Mouse (Mus musculus) heart, postnatal 25 days (tissue): ENCODE measurements around the gene Gata3. TPM values are rescaled to one million over a fixed set of nuclear protein-coding genes. Genes with fewer than 3 reads are reported as not detected.

Experiments
- DNase-seq: peaks from one replicate; pipeline ENCODE4 v3.0.0; 2022; ENCODE audit warnings: low spot score
- intact Hi-C: fragments of 180-260 bp; cut with DNase I; formaldehyde crosslinking; loops from one replicate; pipeline ENCODE4 v1.15.1; 2025
- total RNA-seq, 2 experiments: library from RNA; stranded (reverse); gene quantifications; 2 replicates each; pipeline ENCODE4 v1.2.3; 2021

The Gata3 gene
- total RNA-seq, 2 experiments from 2014 or later = 1.1 to 1.7 TPM

GRCm38 (mm10) chr2:9886921-9887610 lies 2.8 kb downstream of the Gata3 start:
- no peak for DNase-seq
- intact Hi-C loops = loop anchor here (5.0 to 10.0 kb wide), 3 partner anchors 120 to 1212 kb away; no protein-coding TSS in a partner anchor

- no peak for DNase-seq
- intact Hi-C loops = loop anchor here (5.0 to 10.0 kb wide), 3 partner anchors 121 to 1211 kb away; no protein-coding TSS in a partner anchor
Observed at GRCm38 (mm10) chr2:9886031-9886430, 3.8 kb downstream of the Gata3 start.

DNA sequence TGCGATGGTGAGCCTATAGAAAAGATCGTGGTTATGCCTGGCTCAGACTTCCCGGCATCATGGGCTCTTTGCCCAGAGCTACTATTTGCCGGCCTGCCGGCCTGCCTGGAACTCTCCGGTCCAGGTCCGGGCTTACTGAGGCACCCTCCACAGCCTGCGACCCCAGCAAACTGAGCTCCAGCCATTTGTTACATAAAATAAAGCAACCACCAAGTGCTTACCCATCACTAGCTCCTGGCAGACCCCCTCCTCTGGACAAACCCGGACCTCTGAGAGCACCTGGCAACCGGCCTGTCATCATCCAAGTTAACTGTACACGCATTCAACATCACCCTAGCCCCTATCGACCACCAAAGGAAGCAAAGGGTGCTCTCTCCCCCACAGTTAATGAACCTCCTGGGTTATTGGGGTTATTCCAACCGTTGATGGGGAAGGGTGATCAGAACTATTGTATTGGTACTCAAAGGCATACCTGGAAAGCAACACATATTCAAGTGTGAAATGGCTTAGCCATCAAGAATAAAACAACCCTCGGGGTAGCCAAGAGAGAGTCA lies 4.5 kb downstream of the Gata3 start:
- intact Hi-C loops = loop anchor here (5.0 to 10.0 kb wide), 3 partner anchors 122 to 1210 kb away; no protein-coding TSS in a partner anchor
- DNase-seq = no peak

DNA sequence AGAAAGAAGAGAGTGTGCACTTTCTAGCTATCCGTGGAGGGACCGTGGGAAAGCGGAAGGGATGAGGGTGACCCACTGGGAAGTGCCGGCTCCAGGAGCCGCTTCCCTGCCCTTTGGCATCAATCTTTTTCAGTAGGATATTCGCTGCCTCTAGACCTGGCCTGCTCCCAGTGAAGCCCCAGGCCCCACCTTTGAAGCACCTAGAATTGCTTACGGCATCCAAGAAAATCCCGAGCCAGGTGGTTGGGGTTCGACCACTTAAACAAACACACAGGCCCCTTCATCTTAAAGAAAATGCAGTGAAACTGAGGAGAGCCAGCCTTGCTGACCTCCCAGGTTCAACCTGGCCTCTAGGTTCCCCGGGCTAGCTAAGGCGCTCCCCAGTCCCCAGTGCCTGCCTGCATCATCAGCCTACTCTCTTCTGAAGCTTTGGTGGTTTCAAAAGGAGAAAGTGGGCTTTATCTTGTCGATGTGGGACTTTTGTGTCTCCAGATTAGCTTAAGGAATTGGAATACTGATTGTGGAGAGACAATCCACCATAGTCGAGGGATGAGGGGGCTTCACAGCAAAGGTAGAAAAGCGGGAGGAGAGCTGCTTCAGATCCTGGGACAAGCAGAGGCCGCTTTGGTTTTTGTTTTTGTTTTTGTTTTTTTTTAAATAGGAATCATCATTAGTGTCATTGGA lies 5.2 kb downstream of the Gata3 start:
- DNase-seq = no peak
- intact Hi-C loops = loop anchor here (5.0 to 10.0 kb wide), 3 partner anchors 123 to 1210 kb away; no protein-coding TSS in a partner anchor

GRCm38 (mm10) chr2:9883803-9884532 lies 5.9 kb downstream of the Gata3 start:
- no peak for DNase-seq
- intact Hi-C loops = loop anchor here (10.0 kb wide), 2 partner anchors 1129 to 1209 kb away; no protein-coding TSS in a partner anchor

DNA sequence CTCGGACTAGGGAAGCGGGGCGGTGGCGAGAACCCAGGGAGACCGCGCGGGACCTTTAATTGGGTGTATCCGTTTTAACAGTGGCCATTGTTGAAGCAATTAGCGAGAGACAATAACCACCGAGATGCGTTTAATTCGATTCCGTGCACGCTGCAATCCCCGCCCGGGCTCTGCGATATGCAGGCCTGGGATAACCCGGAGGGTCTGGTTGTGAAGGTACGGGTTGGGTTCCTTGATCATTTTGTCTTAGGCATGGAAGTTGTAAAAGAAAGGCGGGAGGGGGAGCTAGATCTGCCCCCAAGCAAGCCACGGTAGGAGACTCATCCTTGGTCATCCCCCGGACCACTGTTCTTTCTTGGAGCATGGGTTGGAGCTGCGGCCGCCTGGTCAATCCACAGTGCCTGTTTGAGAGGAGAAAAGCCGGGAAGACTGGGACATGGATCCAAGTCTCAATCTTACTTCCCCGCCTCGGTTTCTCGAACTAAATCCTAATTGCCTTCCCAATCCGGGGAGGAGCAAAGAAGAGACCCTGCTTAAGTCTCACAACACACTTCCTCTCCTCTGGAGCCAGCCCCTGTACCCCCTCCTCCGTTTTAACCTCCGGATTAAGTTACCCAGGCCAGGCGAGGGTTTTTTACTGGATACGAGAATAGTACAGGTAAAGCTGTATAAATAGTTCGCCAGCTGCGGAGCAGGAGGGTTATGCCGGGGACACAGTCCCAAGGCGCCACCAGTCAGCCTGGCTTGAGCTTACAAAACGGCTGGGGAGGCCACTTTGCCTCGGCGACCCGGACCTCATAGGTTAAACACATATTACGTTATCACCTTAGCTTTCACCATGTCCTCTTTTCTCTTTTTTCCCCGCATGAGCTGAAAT lies 6.7 kb downstream of the Gata3 start:
- intact Hi-C loops = loop anchor here (10.0 kb wide), 2 partner anchors 1128 to 1208 kb away; no protein-coding TSS in a partner anchor
- DNase-seq = no peak

- no peak for DNase-seq
- intact Hi-C loops = loop anchor here (10.0 kb wide), 2 partner anchors 1128 to 1208 kb away; no protein-coding TSS in a partner anchor
Observed at GRCm38 (mm10) chr2:9882371-9882925, 7.4 kb downstream of the Gata3 start.

DNA sequence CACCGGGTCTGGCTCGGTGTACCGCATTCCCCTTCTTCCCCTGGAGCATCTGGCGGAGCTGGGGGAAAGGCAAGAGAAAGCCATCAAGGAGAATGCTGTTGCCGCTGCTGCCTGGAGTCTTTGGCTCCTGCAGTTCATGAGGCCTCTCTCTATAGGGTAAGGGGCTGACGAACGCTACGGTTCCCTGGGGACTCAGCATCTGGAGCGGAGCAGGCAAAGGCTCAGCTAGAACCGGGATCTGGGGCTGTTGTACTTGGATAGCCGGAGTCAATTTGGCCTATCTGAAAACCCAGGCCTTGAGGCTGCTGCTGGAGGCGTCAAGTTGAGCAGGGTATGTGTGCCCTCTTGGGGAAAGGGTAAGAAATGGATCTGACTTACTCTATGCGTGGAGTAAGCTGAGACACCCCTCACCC lies 8.2 kb downstream of the Gata3 start:
- no peak for DNase-seq
- intact Hi-C loops = loop anchor here (10.0 kb wide), 2 partner anchors 1127 to 1207 kb away; no protein-coding TSS in a partner anchor

DNA sequence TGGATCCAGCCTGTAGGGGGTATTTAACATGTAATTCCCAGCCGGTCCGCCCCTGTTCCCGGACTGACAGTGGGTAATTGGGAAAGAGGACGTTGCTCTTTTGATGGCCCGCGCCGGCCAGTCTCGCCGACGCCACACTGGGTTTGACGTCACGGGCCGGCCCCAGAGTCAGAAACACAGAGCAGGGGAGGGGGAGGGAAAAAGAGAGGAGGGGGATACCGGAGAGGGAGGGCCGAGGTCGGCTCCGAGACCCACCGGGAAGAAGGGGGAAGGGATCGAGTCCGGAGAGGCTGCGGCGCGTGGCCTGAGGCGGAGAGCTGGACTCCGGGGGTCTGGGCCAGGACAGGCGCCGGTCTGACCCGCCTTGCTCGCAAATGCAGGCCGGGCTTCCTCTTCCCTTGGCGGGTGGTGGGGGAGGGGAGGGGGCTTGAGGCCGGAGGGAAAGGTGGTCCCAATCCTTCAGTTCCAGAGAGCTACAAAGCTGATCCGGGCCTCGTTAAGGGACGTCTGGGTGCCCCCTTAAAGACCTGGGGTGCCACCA lies 8.7 kb downstream of the Gata3 start, which contains the start of gene 4930412O13Rik:
4930412O13Rik (plus strand) TSS at position 202 of the 541 bp plus-strand sequence.
- DNase-seq = no peak

GRCm38 (mm10) chr2:9880271-9880670 lies 9.6 kb downstream of the Gata3 start:
- intact Hi-C loops = loop anchor here (10.0 kb wide), 2 partner anchors 1125 to 1205 kb away; no protein-coding TSS in a partner anchor

More for the DNA sequence above, 8.7 kb downstream of the Gata3 start, which contains the start of gene 4930412O13Rik:
- intact Hi-C loops = loop anchor here (10.0 kb wide), 2 partner anchors 1126 to 1206 kb away; no protein-coding TSS in a partner anchor

DNA sequence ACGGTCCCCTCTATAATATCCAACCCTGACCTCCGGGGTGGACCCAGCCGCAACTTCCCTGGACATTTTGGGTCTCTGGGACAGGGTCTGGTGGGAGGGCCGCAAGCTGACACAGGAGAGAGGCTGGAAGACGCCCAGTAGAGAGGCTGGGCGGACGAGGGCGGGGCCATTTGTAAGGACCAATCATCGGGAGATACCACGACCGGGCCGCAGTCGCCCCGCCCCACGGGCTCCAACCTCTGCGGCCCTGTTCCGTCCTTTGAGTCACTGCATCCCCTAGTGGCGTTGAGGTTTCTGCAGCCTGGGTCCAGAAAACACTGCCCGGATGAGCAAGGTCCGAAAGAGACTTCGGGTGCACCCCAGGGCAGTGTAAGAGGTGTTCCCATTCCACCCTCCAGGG lies 10.3 kb downstream of the Gata3 start:
- peak; percentile 89 for DNase-seq
- intact Hi-C loops = loop anchor here (10.0 kb wide), 2 partner anchors 255 to 345 kb away; no protein-coding TSS in a partner anchor

More at GRCm38 (mm10) chr2:9880271-9880670, 9.6 kb downstream of the Gata3 start:
- no peak for DNase-seq

DNA sequence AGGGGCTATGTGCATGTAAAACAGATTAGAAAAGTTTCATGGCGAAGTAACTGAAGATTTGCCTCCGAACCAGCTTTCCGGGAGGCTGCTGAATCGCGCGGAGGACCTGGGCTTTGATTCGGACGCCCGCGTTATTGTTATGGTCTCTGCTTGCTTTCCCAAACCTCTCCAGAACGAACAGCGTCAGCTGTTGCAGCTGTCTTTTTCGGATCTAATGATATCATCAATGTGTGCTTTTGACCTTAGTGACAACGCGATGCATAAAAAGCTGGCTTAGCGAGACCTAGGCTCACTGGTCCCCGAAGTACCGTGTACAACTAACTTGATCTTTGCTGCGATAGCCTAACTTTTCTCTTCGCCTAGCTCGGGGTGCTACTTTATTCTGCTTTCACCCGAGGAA lies 10.7 kb downstream of the Gata3 start:
- intact Hi-C loops = loop anchor here (10.0 kb wide), 2 partner anchors 254 to 344 kb away; no protein-coding TSS in a partner anchor
- no peak for DNase-seq

GRCm38 (mm10) chr2:9878564-9879081 lies 11.2 kb downstream of the Gata3 start:
- DNase-seq = no peak
- intact Hi-C loops = loop anchor here (10.0 kb wide), 2 partner anchors 254 to 344 kb away; no protein-coding TSS in a partner anchor

DNA sequence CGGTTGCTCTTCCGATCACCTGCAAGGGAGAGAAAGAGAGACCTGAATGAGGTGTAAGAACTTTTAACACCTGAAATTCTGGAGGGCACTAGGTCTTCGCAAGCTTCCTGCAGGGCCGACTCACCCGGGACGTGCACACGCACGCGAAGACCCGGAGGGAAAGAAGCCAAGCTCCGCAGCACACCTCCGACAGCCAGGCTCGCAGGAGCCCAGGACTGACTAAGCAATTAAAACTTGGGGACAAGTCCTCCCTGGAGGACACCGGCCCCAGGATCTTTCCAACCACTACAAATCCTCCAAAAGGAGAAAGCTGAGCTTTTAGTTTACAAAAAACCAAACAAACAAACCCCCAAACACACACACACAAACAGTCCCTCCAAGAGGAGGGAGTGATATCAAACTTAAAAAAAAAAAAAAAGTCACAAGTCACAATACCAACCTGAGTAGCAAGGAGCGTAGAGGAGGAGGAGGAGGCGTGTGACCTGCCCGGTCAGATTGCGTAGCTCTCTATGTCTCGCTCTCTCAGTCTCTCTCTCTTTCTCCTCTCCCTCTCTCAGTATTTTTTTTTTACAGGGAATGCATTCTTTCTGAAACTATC lies 11.8 kb downstream of the Gata3 start:
- no peak for DNase-seq
- intact Hi-C loops = loop anchor here (10.0 kb wide), 2 partner anchors 253 to 343 kb away; no protein-coding TSS in a partner anchor

DNA sequence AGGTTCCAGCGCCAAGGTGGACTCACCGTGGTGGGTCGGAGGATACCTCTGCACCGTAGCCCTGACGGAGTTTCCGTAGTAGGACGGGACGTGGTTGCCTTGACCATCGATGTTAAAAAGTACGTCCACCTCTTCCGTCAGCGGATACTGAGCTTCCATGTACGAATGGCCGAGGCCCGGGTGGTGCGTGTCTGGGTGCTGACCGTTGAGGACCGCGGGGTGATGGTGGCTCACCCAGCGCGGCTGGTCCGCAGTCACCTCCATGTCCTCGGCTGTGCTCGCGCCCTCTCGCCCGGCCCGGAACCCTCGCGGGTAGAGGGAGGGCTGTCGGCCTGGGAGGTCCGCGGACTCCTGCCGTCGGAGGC lies 12.5 kb downstream of the Gata3 start:
- intact Hi-C loops = loop anchor here (10.0 kb wide), 2 partner anchors 253 to 343 kb away; no protein-coding TSS in a partner anchor
- DNase-seq = no peak

DNA sequence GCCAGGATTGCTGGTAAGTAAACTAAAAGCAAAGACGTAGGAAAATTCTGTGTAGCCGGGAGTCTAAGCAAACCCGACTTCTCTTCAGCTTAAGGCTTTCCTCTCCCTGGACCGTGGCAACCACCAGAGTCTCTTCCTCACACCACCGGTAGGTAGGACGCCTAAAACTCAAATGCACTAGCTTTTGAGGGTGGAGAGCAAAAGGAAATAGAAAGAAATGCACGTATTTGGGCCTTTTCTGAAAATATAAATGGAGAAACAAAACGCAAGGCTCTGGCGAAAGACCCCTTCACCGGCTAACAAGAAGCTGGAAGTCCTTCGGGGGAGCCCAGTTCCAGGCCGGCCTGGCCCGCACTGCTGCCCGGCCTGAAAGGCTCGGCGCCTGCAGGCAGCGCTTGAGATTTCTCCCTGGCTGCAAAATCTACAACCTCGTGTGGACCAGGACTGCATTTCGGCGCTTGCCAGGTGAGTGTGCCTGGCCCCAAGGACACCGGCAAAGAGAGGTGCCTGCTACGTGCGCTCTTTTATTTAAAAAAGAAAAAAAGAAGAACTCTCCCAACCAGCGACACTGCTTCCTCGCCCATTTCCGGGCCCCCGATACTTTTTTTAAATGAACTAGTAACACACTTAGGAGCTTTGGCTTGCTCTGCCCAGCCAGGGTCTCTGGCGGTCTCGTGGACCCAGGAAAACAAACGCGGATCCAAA lies 13.1 kb downstream of the Gata3 start:
- intact Hi-C loops = loop anchor here (10.0 kb wide), 2 partner anchors 252 to 342 kb away; no protein-coding TSS in a partner anchor
- DNase-seq = no peak
